Mouse (Mus musculus) hindbrain, embryonic 11.5 days (tissue): Measurements from ENCODE around the gene Dusp13. TPM values are rescaled to one million over a fixed set of nuclear protein-coding genes. Genes with fewer than 3 reads are reported as not detected.
A peak's percentile ranks its signal among the peaks of the same experiment; 100 is the strongest.

Source experiments
- ATAC-seq: fragments of 200-750 bp; cut with Nextera tagmentation; 2 replicates; pipeline ENCODE4 v1.8.0; 2017; ENCODE audit warnings: mild to moderate bottlenecking, moderate TSS enrichment, moderate library complexity; ENCODE audit not compliant: low FRiP score
- DNase-seq: peaks from one replicate; pipeline ENCODE4 v3.0.0-alpha.2; 2015; ENCODE audit warnings: low spot score
- H3K27ac ChIP-seq: fragments of 300-500 bp; sonication (generic); 2 replicates; pipeline ENCODE4 v1.5.1; 2014; ENCODE audit warnings: mild to moderate bottlenecking, low read depth, low read length
- H3K27me3 ChIP-seq: fragments of 300-500 bp; sonication (generic); 2 replicates; pipeline ENCODE4 v1.6.1; 2014; ENCODE audit warnings: mild to moderate bottlenecking, low read length, moderate library complexity, mixed read lengths; ENCODE audit not compliant: control insufficient read depth, insufficient read depth
- H3K36me3 ChIP-seq: fragments of 300-500 bp; sonication (generic); 2 replicates; pipeline ENCODE4 v1.6.1; 2014; ENCODE audit warnings: mild to moderate bottlenecking, low read length, moderate library complexity, mixed read lengths; ENCODE audit not compliant: control insufficient read depth, insufficient read depth
- H3K4me1 ChIP-seq: fragments of 300-500 bp; sonication (generic); replicated peaks from 2 replicates; pipeline ENCODE4 v1.6.1; 2014; ENCODE audit warnings: low read length, mixed read lengths; ENCODE audit not compliant: control insufficient read depth, insufficient read depth
- H3K4me2 ChIP-seq: fragments of 300-500 bp; sonication (generic); replicated peaks from 2 replicates; pipeline ENCODE4 v1.6.1; 2014; ENCODE audit warnings: mild to moderate bottlenecking, low read depth, low read length
- H3K4me3 ChIP-seq: fragments of 300-500 bp; sonication (generic); 2 replicates; pipeline ENCODE4 v1.5.1; 2014; ENCODE audit warnings: low read depth, low read length
- H3K9ac ChIP-seq: fragments of 300-500 bp; sonication (generic); 2 replicates; pipeline ENCODE4 v1.6.1; 2014; ENCODE audit warnings: low read depth, low read length
- H3K9me3 ChIP-seq: fragments of 300-500 bp; sonication (generic); 2 replicates; pipeline ENCODE4 v1.6.1; 2016; ENCODE audit warnings: low read length; ENCODE audit not compliant: control insufficient read depth
- WGBS: fragments of 180-500 bp; shearing (Covaris S2); extraction: QIAGEN DNeasy Blood & Tissue Kit; methylation state at CpG from one replicate; pipeline ENCODE4 v1.1.7; 2014; 5-methylcytosine and 5-hydroxymethylcytosine counted together
- polyA plus RNA-seq: library from polyadenylated mRNA; unstranded; fragments of >200 nt; fragmentation: Nextera tagmentation; extraction: Ambion mirVana; gene quantifications from 2 replicates; pipeline ENCODE4 v1.2.1, GENCODE M21; 2014

Gene Dusp13
- not detected in 2 replicates for polyA plus RNA-seq

GRCm38 (mm10) chr14:21750881-21751542, at the start of gene Dusp13:
Gene Dusp13, minus strand, starts transcription at chr14:21751181.
- ATAC-seq (peak; percentile 81), DNase-seq (peak; percentile 66)
- H3K36me3 ChIP-seq: no peaks in the 10 kb centered on the region
- H3K9ac ChIP-seq: peak within 1 kb of the TSS; percentile 70
- peak within 1 kb of the TSS; percentile 48 for H3K4me2 ChIP-seq
- no peaks in the 10 kb centered on the region for H3K27me3 ChIP-seq
- H3K9me3 ChIP-seq: no peaks in the 10 kb centered on the region
- under 1% methylated on average over 26 of the region's 26 CpGs for WGBS
- H3K4me1 ChIP-seq: no peaks in the 10 kb centered on the region
- H3K27ac ChIP-seq: peak within 1 kb of the TSS; percentile 77
- peak within 1 kb of the TSS; percentile 81 for H3K4me3 ChIP-seq

- Histone ChIP-seq H3K4me3 (no peak overlapping the region), H3K4me1 (no peaks in the 10 kb centered on the region), H3K36me3 (no peaks in the 10 kb centered on the region), H3K4me2 (no peak overlapping the region), H3K27ac (no peak overlapping the region), H3K9me3 (no peaks in the 10 kb centered on the region), H3K27me3 (no peaks in the 10 kb centered on the region), H3K9ac (no peak overlapping the region)
- no peak for DNase-seq
- no peak for ATAC-seq
- 94% methylated on average over 4 of the region's 4 CpGs for WGBS
Measured at GRCm38 (mm10) chr14:21800641-21801040, 49.7 kb upstream of the Dusp13 start.

- Histone ChIP-seq H3K36me3 (no peaks in the 10 kb centered on the region), H3K4me1 (no peaks in the 10 kb centered on the region), H3K27me3 (no peaks in the 10 kb centered on the region), H3K4me2 (no peak overlapping the region), H3K9ac (no peak overlapping the region), H3K27ac (no peak overlapping the region), H3K4me3 (no peak overlapping the region), H3K9me3 (no peaks in the 10 kb centered on the region)
- 93% methylated on average over 6 of the region's 6 CpGs for WGBS
- ATAC-seq (no peak), DNase-seq (no peak)
Measured at GRCm38 (mm10) chr14:21792250-21792649, 41.3 kb upstream of the Dusp13 start.

GRCm38 (mm10) chr14:21791722-21792121, 40.7 kb upstream of the Dusp13 start:
- no peak overlapping the region for H3K27ac ChIP-seq
- H3K36me3 ChIP-seq: no peaks in the 10 kb centered on the region
- no peak for ATAC-seq
- no peaks in the 10 kb centered on the region for H3K9me3 ChIP-seq
- 94% methylated on average over 4 of the region's 4 CpGs for WGBS
- DNase-seq: no peak
- H3K9ac ChIP-seq: no peak overlapping the region
- H3K4me1 ChIP-seq: no peaks in the 10 kb centered on the region
- no peak overlapping the region for H3K4me3 ChIP-seq
- no peaks in the 10 kb centered on the region for H3K27me3 ChIP-seq
- no peak overlapping the region for H3K4me2 ChIP-seq

GRCm38 (mm10) chr14:21790585-21791251, 39.7 kb upstream of the Dusp13 start:
- H3K4me3 ChIP-seq: no peak overlapping the region

GRCm38 (mm10) chr14:21788121-21788520, 37.1 kb upstream of the Dusp13 start:
- Histone ChIP-seq H3K4me1 (no peaks in the 10 kb centered on the region), H3K9ac (no peak overlapping the region), H3K27me3 (no peaks in the 10 kb centered on the region), H3K36me3 (no peaks in the 10 kb centered on the region), H3K27ac (no peak overlapping the region), H3K4me2 (no peak overlapping the region), H3K9me3 (no peaks in the 10 kb centered on the region), H3K4me3 (no peak overlapping the region)
- DNase-seq (no peak), ATAC-seq (no peak)
- WGBS: 92% methylated on average over 5 of the region's 5 CpGs

More at GRCm38 (mm10) chr14:21790585-21791251, 39.7 kb upstream of the Dusp13 start:
- no peaks in the 10 kb centered on the region for H3K36me3 ChIP-seq
- WGBS: 93% methylated on average over 9 of the region's 9 CpGs
- no peak overlapping the region for H3K27ac ChIP-seq
- no peak overlapping the region for H3K9ac ChIP-seq
- no peaks in the 10 kb centered on the region for H3K4me1 ChIP-seq
- H3K4me2 ChIP-seq: no peak overlapping the region
- DNase-seq (no peak), ATAC-seq (no peak)
- H3K9me3 ChIP-seq: no peaks in the 10 kb centered on the region
- no peaks in the 10 kb centered on the region for H3K27me3 ChIP-seq

GRCm38 (mm10) chr14:21787374-21787773, 36.4 kb upstream of the Dusp13 start:
- Histone ChIP-seq H3K4me2 (no peak overlapping the region), H3K4me1 (no peaks in the 10 kb centered on the region), H3K27ac (no peak overlapping the region), H3K9ac (no peak overlapping the region), H3K4me3 (no peak overlapping the region), H3K27me3 (no peaks in the 10 kb centered on the region), H3K9me3 (no peaks in the 10 kb centered on the region), H3K36me3 (no peaks in the 10 kb centered on the region)
- DNase-seq: no peak
- no peak for ATAC-seq
- 86% methylated on average over 3 of the region's 3 CpGs for WGBS

GRCm38 (mm10) chr14:21786500-21786899, 35.5 kb upstream of the Dusp13 start:
- Histone ChIP-seq H3K9me3 (no peaks in the 10 kb centered on the region), H3K4me1 (no peaks in the 10 kb centered on the region), H3K27me3 (no peaks in the 10 kb centered on the region), H3K4me3 (no peak overlapping the region), H3K4me2 (no peak overlapping the region), H3K36me3 (no peaks in the 10 kb centered on the region), H3K9ac (no peak overlapping the region), H3K27ac (no peak overlapping the region)
- DNase-seq: no peak
- ATAC-seq: no peak
- WGBS: 83% methylated on average over 4 of the region's 4 CpGs

GRCm38 (mm10) chr14:21776201-21776600, 25.2 kb upstream of the Dusp13 start:
- 91% methylated on average over 4 of the region's 4 CpGs for WGBS
- no peak for ATAC-seq
- no peak overlapping the region for H3K27ac ChIP-seq

More at GRCm38 (mm10) chr14:21776201-21776600, 25.2 kb upstream of the Dusp13 start:
- Histone ChIP-seq H3K36me3 (0 out of 2 replicates have a peak, but pooled peaks cover 4% of the 10 kb centered on the region), H3K4me3 (no peak overlapping the region), H3K27me3 (no peaks in the 10 kb centered on the region), H3K4me2 (no peak overlapping the region), H3K4me1 (no peaks in the 10 kb centered on the region), H3K9me3 (no peaks in the 10 kb centered on the region), H3K9ac (no peak overlapping the region)
- no peak for DNase-seq
